Mouse (Mus musculus): Measurements from ENCODE around the gene Ptprd.

DNA sequence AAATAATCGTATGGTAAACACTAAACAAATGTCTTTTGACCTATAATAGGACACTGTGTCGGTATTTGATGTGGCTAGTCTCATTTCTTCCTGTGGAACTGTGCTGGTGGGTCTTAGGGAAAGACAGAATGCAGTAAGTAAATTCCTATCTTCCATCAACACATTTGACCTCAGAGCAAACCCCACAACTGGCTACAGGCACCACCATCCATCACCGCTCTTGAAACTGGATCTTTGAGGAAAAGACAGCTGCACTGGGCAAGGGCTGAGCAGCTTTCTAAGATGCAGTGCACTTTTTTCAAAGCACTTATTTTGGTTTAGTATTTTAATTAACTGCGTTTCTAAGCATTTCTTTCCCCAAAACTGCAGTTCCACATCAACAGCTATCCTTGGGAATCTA, 1768.2 kb downstream of the Ptprd start:
- TF ChIP-seq EP300 (IDR thresholded peaks at IDR 0.05), result no peak
- no peak for TF ChIP-seq CTCF (IDR thresholded peaks at IDR 0.05)

Measured in lung, postnatal 0 days (tissue).